Mouse (Mus musculus): ENCODE measurements at regions not wholly inside any gene's neighbourhood (a gene's known extent, or its start where the extent isn't known, plus 50 kb on each side); places are given as distances from the start of the nearest gene placed in this dataset.

DNA sequence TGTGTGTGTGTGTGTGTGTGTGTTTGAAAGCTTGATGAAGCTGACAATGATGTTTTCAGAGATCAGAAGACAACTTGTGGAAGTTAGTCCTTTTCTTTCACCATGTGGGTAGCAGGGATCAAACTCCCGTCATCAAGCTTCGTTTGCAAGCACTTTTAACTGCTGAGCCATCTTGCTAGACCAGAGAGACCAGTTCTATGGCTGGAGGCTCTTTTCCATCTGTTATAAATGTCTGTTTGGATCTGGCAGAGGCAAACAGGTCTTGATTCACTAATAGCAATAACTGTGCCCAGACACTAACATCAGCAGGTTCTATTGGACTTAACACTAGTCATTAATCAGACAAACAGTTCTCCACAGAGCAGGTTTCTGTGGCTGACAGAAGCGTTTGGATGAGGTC is 150.1 kb upstream of the Stmnd1 start:
- no peak for DNase-seq (ENCODE audit: low read depth, low spot score)

DNA sequence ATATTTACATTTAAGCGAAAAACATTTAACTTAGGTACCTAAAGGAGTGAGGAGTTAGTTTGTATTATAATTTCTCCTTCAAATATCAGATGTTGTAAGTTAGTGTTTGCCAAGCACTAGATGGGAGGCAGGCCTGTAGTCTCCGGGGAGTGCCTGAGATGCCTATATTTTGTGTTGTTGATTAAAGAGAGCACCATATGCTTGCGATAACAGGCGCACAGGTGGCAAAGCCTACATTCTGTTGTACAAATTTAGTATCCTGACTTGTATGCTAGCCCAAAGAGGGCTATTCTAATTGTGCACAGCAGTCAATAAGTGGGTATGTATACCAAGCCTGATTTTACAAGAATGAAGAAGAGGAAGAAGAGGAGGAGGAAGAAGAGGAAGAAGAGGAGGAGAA is 151.8 kb upstream of the Atxn1 start:
- no peak for DNase-seq (ENCODE audit: low read depth, low spot score)

DNA sequence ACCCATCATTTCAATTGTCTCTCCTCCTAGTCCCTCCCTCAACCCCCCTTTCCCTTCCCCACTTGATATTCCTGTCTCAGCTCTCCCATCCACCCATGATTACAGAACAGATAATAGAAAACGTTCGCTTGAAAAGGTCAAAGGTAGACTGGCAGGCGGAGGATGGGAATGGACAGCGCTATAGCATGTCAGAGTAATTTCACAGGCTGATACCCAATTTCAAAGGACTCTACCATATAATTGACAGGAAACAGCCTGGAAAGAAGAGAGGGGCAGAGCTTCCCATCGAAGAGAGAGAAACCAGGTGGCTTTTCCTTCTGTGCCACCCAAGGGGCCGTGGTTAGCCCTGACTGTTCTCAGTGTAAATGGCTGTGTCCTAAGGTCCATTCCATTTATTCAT is 140.2 kb upstream of the Atxn1 start:
- no peak for DNase-seq (ENCODE audit: low read depth, low spot score)

DNA sequence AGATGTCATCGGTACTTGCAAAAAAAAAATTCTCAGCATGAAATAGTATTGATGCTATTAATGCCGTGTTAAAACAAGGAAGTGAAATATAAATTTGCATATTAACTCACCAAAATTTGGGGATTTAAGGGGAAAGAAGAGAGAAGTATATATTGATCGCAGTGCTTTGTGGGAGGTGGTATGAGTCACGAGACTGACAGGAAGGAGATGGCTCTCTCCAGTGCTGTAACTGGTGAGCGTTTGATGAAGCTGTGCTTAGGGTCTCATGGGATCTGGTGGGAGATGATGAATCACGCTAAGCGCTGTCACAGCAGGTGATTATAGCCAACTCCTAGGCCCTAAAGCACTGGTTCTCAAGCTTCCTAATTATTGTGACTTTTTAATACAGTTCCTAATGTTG is 133.8 kb upstream of the Atxn1 start:
- DNase-seq (ENCODE audit: low read depth, low spot score) = no peak

DNA sequence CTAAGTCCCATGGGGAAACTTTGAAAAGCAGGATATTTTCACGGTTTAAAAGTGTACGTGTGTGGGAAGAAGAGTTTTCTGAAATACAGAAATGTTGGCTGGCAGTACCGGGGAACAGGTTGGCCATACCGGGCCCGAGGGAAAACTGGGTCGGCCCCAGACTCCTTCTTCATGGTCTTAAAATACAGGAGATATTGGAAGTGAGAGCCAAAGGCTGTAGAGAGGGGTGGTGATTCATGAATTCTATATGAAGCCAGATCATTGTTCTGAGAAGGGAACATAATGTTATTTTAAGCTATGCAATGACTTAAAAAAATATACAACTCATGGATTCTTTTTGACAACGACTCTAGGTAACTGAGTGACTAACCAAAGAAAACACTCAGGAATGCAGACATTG is 133.3 kb upstream of the Atxn1 start:
- DNase-seq (ENCODE audit: low read depth, low spot score) = no peak

DNA sequence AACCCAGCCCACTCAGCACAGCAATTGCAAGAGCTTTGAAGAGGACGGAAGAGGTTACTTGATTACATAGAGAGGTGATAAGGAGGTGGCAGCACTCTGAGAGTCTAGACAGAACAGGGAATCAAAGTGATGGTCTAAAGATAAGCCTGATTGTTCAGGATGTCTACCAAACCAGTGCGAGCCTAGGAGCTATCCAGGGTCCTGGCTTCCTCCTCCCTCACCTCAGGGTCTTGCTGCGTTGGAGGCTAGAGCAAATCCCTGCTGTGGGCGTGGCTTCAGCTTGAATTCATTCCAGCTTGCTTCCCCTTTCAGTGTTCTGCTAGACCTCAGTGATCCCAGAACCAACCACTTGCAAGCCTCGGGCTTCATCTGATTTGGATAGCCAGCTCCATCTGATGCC is 132.2 kb upstream of the Atxn1 start:
- peak; percentile 91 for DNase-seq (ENCODE audit: low read depth, low spot score)

DNA sequence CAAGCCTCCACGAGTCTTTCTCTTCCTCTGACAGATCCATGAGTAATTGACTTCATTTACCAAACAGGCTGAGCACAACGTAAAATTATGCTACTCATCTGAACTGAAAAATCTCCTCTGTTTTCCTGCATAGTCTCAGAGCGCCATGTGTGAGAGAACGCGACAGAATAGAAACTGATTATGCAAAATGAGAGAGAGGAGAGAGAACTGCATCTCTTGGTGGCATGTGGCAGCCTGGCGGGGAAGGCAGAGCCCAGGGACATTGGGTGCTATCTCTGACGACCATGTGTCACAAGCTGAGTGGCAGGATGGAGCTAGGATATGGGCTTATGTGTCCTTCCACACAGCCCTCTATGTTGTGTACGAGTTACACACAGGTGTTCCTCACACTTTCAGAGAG is 131.6 kb upstream of the Atxn1 start:
- no peak for DNase-seq (ENCODE audit: low read depth, low spot score)

DNA sequence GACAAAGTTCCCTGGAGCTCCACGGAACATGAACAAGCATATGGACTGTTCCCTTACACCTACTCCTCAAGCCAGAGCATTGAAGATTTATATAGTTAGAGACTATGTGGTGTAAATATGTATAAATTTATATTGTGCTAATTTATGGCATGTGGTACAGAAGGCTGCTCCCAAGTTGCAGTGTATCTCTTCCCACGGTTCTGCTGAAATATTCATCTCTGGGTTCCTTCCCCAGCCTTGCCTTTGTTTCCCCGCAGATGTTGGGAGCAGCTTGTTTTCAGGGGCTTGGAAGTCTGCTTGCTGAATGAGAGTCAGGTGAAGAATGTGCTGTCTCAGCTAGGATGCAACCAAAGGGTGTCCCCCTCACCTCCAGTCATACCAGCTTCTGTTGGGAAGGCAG is 128.0 kb upstream of the Atxn1 start:
- DNase-seq (ENCODE audit: low read depth, low spot score) = no peak

DNA sequence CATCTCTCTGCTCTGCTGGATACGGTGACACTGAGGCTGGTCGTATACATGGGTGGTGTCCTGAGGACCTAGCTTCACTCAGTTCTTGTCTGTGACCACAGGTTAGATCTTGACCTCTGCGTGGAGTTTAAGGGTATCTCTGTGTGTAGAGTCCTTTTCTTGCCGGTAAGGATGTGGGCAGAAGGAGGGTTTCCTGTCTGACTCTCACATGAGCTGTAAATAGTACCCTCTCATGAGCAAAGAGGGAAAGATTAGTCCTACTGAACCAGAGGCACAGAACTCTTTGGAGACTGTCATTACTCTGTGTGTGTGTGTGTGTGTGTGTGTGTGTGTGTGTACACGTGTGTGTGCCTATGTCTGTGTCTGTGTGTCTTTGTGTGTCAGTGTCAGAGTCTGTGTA is 126.3 kb upstream of the Atxn1 start:
- no peak for DNase-seq (ENCODE audit: low read depth, low spot score)

DNA sequence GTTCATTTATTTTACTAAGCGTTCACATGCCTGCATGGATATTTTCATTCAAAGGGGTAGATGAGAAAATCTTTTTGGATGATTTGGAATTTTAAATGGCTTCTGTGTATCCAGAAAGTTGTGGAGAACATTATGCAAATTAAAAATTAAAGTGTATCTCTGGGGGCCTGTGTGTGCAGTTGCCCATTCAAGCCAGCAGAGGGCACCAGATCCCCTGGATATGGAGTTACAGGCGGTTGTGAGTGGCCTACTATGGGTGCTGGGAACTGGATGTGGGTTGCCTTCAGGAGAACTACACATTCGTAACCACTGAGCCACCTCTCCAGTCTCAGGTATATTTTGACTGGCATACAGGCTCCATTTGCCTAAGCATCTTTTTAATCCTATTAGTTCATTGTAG is 123.4 kb upstream of the Atxn1 start:
- DNase-seq (ENCODE audit: low read depth, low spot score) = peak; percentile 15

DNA sequence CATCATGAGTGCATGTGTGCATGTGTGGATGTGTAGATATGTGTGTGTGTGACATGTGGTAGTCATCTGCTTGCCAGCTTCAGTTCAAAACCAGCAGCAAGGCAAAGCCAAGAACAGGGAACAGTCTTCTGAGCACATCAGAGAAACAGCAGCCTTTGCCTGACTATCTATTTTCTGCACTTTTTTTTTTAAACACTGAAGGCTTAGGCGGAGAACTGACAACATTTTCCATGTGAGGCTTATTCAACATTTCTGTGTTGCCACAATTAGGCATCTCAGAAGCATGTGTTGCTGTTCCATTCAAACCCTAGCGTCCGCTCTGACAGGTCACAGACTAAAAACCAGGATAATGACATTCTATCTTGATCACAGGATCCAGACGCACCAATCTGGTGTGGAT is 122.9 kb upstream of the Atxn1 start:
- no peak for DNase-seq (ENCODE audit: low read depth, low spot score)

DNA sequence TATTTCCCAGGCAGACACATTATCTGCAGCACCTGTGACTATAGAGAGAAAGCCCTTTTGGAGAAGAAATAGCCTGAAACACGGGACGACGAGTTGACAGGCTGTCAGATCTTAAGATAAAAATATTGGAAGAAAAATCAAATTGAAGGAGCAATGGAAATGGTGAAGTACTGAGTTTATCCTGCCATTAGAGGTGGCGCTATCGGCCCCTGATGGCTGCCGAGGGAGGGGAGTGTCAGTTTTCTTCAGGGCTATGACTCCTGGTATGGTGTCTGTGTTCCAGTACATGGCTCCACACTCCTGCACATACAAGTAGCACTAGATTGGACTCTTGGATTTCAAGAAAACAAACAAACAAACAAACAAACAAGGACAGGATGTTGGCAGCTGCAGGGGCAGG is 112.1 kb upstream of the Atxn1 start:
- no peak for DNase-seq (ENCODE audit: low read depth, low spot score)

DNA sequence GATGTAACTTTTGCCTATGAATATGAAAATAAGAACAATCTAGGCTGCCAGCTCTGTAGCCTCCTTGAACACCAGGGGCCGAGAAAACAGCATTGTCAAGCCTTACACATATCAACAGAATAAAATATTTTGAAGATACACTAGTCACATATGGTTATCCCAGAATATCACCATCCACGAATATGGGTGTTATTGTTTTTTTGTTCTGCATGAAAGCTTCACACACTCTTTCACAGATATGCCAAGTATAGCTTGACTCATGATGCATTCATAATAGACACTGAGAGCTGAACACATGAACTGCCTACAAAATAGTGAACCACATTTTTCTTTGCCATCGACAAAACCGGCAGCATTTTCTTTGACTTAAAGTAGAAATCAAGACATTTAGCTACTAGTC is 106.9 kb upstream of the Atxn1 start:
- no peak for DNase-seq (ENCODE audit: low read depth, low spot score)

DNA sequence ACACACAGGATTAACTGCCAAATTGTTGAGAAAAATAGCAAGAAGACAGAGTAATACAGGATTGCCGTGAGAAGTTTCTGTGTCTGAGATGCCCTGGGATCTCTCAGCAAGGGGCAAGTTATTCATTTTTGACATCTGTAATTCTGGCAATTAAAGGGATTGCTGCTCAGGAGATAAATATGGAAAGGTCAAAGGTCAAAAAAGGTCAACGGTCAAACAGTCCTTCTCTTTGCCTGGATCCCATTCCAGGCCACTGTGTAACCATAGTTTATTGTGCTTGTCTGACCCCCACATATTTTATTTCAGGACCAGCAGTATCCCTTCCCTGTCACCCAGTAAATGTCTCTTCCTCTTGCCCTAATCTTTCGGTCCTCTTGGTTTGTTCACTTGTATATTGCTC is 104.8 kb upstream of the Atxn1 start:
- no peak for DNase-seq (ENCODE audit: low read depth, low spot score)

DNA sequence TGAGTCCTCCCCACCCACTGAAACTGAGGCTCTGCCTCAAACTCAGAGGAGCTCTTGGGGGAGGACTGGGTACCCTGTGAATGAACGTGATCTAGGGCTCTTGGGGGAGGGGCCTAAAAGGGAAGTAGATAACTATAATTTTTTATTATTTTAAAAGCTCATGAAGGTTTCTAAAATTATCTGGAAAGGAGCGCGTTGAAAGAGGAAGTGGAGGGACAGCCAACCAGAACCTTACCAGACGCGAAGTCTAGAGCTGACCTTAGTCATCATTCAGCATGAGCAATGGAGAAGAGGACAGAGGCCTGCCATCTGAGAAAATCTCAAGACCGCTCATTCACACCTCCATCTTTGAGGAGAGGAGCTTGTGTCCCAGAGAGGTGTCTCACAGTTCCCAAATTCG is 98.0 kb upstream of the Atxn1 start:
- no peak for DNase-seq (ENCODE audit: low read depth, low spot score)

DNA sequence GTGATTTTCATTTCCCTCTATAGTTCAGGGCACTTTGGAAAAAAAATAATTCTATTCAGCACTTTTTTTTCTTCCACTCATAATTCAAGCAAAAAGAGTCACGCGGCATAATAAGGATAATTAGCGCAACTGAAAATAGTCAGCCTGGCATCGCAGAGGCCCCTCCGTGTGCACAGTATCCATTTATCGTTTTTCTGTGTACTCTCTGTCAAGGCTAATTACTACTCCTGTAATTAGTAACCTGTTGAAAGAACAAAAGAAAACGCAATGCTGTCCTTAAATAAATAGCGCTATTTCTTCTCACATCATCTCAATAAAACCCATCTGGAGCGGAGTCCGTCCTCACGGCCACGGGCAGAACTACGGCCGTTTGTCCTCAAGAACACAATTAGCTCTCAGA is 95.1 kb upstream of the Atxn1 start:
- no peak for DNase-seq (ENCODE audit: low read depth, low spot score)

DNA sequence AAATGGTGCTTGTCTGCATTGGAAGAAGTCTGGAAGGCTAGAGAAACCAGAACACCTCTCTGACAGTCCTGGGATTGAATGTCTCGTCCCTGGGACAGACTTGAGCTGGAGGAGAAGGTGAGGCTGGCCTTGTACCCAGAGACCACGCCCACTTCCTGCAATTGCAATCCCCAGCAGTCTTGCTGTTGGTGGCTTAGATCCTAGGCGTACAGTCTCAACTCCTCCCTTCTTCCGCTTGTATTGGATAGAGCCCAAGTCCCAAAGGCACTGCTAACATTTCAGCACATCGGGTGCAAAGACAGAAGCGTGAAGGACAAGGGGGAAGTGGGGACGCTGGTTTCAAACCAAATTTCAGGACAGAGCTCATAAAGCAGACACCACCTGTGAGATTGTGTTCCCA is 94.1 kb upstream of the Atxn1 start:
- DNase-seq (ENCODE audit: low read depth, low spot score) = peak; percentile 72

DNA sequence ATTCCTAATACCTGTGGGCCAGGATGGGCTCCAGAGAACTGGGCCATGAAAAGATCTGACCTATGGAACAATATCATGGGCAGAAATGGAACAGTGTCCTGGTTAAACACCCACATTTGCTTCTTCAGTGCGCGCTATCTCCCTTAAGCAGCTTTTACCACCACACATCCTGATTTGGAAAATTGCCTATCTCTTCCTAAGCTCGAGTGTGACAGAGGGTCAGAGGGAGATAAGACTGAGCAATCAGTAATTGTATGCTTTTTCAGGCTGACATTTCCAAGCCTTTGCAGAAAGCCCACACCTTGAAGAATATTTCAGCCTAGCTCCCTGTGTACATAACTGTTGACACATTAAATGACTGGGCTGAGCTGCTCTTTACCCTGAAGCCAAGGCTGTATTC is 93.5 kb upstream of the Atxn1 start:
- no peak for DNase-seq (ENCODE audit: low read depth, low spot score)

DNA sequence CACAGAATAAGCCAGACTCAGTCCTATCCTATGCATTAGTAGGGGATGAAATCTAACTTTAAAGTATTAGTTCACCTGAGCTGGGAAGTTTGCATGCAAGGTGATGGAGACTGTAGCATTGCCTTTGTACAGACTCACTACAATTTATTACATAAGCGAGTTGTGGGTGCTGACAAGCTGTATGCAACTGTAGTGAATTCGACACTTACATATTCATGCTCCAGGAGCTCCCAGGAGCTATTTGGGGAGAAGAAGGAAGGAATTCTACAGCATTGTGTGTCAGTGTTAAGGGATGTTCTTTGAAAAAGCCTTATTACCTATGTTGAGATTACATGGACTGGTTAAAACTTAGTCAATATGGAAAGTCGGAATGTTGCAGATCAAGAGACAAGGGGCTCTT is 90.6 kb upstream of the Atxn1 start:
- DNase-seq (ENCODE audit: low read depth, low spot score) = no peak

DNA sequence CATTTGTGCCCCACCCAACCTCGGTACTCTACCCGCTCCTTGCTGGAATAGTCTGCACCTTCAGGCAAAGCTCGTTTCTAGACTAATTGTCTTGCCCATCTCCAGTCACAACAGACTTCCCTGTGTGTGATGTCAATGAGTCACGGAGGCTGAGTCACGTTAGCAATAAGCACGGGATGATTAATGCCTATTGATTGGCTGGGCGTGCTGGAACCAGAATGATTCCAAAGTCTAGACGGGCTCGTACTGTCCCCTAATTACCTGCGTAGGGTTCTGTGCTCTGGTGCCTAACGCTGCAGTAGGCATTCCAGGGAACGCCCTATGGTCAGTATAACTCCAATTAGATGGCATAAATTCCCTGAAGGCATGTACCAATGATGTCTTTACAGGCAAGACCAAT is 78.8 kb upstream of the Atxn1 start:
- DNase-seq (ENCODE audit: low read depth, low spot score) = no peak

DNA sequence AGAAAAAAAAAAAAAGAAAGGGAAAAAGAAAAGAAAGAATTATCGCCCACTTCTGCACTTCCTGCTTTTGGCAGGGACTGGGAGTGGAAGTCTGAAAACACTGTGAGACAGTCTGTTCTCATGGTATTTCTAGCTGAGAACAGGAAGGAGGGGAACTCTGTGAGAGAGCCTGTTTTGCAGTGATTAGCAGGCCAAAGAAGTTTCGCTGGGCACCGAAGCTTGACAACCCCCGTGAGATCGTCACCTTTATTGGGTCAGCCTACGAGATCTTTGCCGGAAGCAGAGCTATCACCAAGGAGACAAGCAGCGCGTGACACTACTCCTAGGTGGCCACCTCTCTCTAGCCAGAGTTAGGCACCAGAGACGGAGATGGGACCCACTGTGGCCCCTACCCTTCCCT is 78.2 kb upstream of the Atxn1 start:
- DNase-seq (ENCODE audit: low read depth, low spot score) = no peak

DNA sequence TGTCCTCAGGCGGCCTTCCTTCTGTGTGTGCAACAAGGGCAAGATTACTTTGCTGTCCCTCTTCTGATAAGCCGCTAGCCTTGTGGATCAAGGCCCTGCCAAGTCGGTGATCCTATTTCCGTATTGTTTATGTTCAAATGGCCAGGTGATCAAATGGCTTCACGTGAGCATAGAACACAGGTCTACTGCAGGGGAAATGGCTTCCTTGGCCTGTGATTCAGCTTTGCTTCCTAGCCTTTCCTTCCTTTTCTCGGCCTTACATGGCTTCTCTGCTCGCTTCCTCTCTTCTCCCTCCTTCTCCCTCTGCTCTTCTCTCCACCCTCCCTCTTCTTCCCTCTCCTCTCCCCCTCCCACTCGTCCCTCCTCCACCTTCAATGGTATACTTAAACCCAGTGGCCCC is 77.4 kb upstream of the Atxn1 start:
- DNase-seq (ENCODE audit: low read depth, low spot score) = no peak

DNA sequence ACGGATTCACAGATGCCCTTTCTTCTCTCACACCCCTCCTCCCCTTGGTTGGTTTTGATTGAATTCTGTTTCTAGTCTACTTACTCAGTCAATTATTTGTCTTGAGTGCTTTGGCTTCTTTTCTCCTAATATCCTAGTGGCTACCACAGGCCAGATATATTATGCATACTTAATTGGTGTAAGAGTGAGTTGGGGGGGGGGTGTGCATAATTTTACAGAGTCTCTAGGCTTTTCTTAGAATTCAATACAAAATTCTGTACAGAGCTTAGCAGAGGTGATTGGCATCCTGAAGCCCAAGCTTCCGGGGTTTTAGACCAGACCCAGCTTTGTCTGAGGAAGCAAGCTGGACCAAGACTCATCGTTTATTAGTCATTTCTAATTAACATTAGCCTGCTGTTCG is 76.7 kb upstream of the Atxn1 start:
- no peak for DNase-seq (ENCODE audit: low read depth, low spot score)

DNA sequence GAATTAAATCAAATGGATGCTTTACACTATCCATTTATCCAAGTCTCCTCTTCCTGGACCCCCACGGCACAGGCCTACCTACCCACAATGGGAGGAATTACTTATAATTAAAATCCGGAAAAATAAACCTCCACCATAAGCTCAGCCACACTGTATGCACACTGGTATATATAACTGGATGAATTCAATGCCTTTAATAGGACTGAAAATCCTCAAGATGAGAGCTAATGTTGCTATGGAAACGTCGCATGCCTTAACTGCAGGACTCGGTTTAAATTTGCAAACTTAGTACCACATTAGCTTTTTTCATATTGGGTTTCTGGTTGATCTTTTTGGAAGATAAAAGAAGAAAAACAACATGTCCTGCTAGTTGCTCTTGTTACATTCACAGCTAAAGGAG is 75.3 kb upstream of the Atxn1 start:
- DNase-seq (ENCODE audit: low read depth, low spot score) = no peak

Measured in ES-CJ7 (cell line).